Mouse (Mus musculus) MEL (cell line): ENCODE measurements around the gene Cep350. TPM values are rescaled to one million over a fixed set of nuclear protein-coding genes. Genes with fewer than 3 reads are reported as not detected.

Experiments
- DNase-seq: peaks from one replicate; pipeline ENCODE4 v3.0.0; 2011; ENCODE audit warnings: low read depth, low spot score
- H3K27ac ChIP-seq: 2 replicates; pipeline ENCODE4 v1.5.1; 2012; ENCODE audit warnings: low read depth, mild to moderate bottlenecking, control low read depth, low read length, moderate library complexity; ENCODE audit not compliant: control insufficient read depth
- H3K27me3 ChIP-seq, 2 experiments: fragments of 150-350 bp in 1 of 2; sonication (generic) in 1 of 2; 2 replicates each; pipeline ENCODE4 v1.6.1; 2012; ENCODE audit warnings: low read length in 2 of 2, mild to moderate bottlenecking in 2 of 2, improper control_type of control experiment in 1 of 2, moderate library complexity in 1 of 2; ENCODE audit not compliant: insufficient read depth in 2 of 2, control insufficient read depth in 1 of 2
- H3K36me3 ChIP-seq, 2 experiments: 2 replicates each; pipeline ENCODE4 v1.6.1; 2012 to 2014; ENCODE audit warnings: low read length in 2 of 2, improper control_type of control experiment in 1 of 2, inconsistent platforms in 1 of 2, mild to moderate bottlenecking in 1 of 2; ENCODE audit not compliant: insufficient read depth in 2 of 2, control insufficient read depth in 1 of 2
- H3K4me1 ChIP-seq, 2 experiments: fragments of 150-350 bp in 1 of 2; sonication (generic) in 1 of 2; 2 replicates each; pipeline ENCODE4 v1.6.1; 2012; ENCODE audit warnings: low read length in 2 of 2, improper control_type of control experiment in 1 of 2, mild to moderate bottlenecking in 1 of 2; ENCODE audit not compliant: insufficient read depth in 2 of 2, control insufficient read depth in 1 of 2
- H3K4me3 ChIP-seq, 2 experiments: fragments of 150-350 bp in 1 of 2; sonication (generic) in 1 of 2; 2 replicates each; pipeline ENCODE4 v1.5.1; 2012; ENCODE audit warnings: low read depth in 2 of 2, low read length in 2 of 2, mild to moderate bottlenecking in 2 of 2, moderate library complexity in 2 of 2, control low read depth in 1 of 2, improper control_type of control experiment in 1 of 2; ENCODE audit not compliant: control insufficient read depth in 1 of 2, insufficient read depth in 1 of 2
- H3K79me2 ChIP-seq: 2 replicates; pipeline ENCODE4 v1.6.1; 2012; ENCODE audit warnings: mild to moderate bottlenecking, low read length, moderate library complexity; ENCODE audit not compliant: control insufficient read depth, poor library complexity, insufficient read depth
- H3K9ac ChIP-seq: 2 replicates; pipeline ENCODE4 v1.6.1; 2012; ENCODE audit warnings: low read depth, mild to moderate bottlenecking, control low read depth, low read length, moderate library complexity; ENCODE audit not compliant: control insufficient read depth, poor library complexity, severe bottlenecking
- H3K9me3 ChIP-seq: fragments of 150-350 bp; sonication (generic); replicated peaks from 2 replicates; pipeline ENCODE4 v1.6.1; 2012; ENCODE audit warnings: mild to moderate bottlenecking, low read length, improper control_type of control experiment, moderate library complexity; ENCODE audit not compliant: insufficient read depth
- CHD1 ChIP-seq: IDR thresholded peaks from 2 replicates; pipeline ENCODE4 v1.6.1; 2012; ENCODE audit warnings: low read depth, mild to moderate bottlenecking, inconsistent platforms, low read length, improper control_type of control experiment
- EP300 ChIP-seq, 2 experiments: IDR thresholded peaks; 2 replicates each; pipeline ENCODE4 v1.6.1; 2011; ENCODE audit warnings: improper control_type of control experiment in 2 of 2, low read length in 2 of 2, low read depth in 1 of 2, mild to moderate bottlenecking in 1 of 2
- ETS1 ChIP-seq: IDR thresholded peaks from 2 replicates; pipeline ENCODE4 v1.6.1; 2012; ENCODE audit warnings: low read depth, mild to moderate bottlenecking, inconsistent platforms, low read length, improper control_type of control experiment, moderate library complexity
- GABPA ChIP-seq: IDR thresholded peaks from 2 replicates; pipeline ENCODE4 v1.6.1; 2012; ENCODE audit warnings: low read depth, mild to moderate bottlenecking, inconsistent platforms, low read length, improper control_type of control experiment, moderate library complexity
- GATA1 ChIP-seq: IDR thresholded peaks from 2 replicates; pipeline ENCODE4 v1.6.1; 2011; ENCODE audit warnings: low read depth, low read length, improper control_type of control experiment
- JUND ChIP-seq: IDR thresholded peaks from 2 replicates; pipeline ENCODE4 v1.6.1; 2011; ENCODE audit warnings: low read depth, mild to moderate bottlenecking, improper control_type of control experiment, low read length
- MAFK ChIP-seq: IDR thresholded peaks from 2 replicates; pipeline ENCODE4 v1.6.1; 2011; ENCODE audit warnings: low read depth, mild to moderate bottlenecking, low read length, improper control_type of control experiment, borderline replicate concordance
- MAX ChIP-seq: IDR thresholded peaks from 2 replicates; pipeline ENCODE4 v1.6.1; 2011; ENCODE audit warnings: low read length, improper control_type of control experiment
- MYB ChIP-seq: IDR thresholded peaks from 2 replicates; pipeline ENCODE4 v1.6.1; 2011; ENCODE audit warnings: mild to moderate bottlenecking, low read depth, low read length, improper control_type of control experiment
- POLR2A ChIP-seq, 2 experiments: IDR thresholded peaks; 2 replicates each; pipeline ENCODE4 v1.6.1; 2011 to 2012; ENCODE audit warnings: low read length in 2 of 2, mild to moderate bottlenecking in 2 of 2, control low read depth in 1 of 2, improper control_type of control experiment in 1 of 2, low read depth in 1 of 2, moderate library complexity in 1 of 2; ENCODE audit not compliant: control insufficient read depth in 1 of 2, insufficient read depth in 1 of 2, poor library complexity in 1 of 2
- POLR2AphosphoS2 ChIP-seq: IDR thresholded peaks from 2 replicates; pipeline ENCODE4 v1.6.1; 2011; ENCODE audit warnings: low read length, improper control_type of control experiment
- RAD21 ChIP-seq: IDR thresholded peaks from 2 replicates; pipeline ENCODE4 v1.6.1; 2011; ENCODE audit warnings: mild to moderate bottlenecking, low read depth, low read length, improper control_type of control experiment
- RCOR1 ChIP-seq: IDR thresholded peaks from 2 replicates; pipeline ENCODE4 v1.6.1; 2012; ENCODE audit warnings: low read depth, mild to moderate bottlenecking, inconsistent platforms, low read length, improper control_type of control experiment
- SIN3A ChIP-seq: IDR thresholded peaks from 2 replicates; pipeline ENCODE4 v1.6.1; 2012; ENCODE audit warnings: low read length, improper control_type of control experiment, inconsistent platforms
- SMC3 ChIP-seq: IDR thresholded peaks from 2 replicates; pipeline ENCODE4 v1.6.1; 2011; ENCODE audit warnings: low read depth, low read length, improper control_type of control experiment
- TAL1 ChIP-seq: IDR thresholded peaks from 2 replicates; pipeline ENCODE4 v1.6.1; 2012; ENCODE audit warnings: mild to moderate bottlenecking, inconsistent platforms, low read length, moderate library complexity, mixed read lengths
- TBP ChIP-seq: IDR thresholded peaks from 2 replicates; pipeline ENCODE4 v1.8.0; 2011; ENCODE audit warnings: low read depth, low read length, improper control_type of control experiment
- polyA plus RNA-seq, 2 experiments: library from polyadenylated mRNA; stranded (reverse) in 1 of 2; unstranded in 1 of 2; fragments of >175 nt in 1 of 2; fragments of >200 nt in 1 of 2; gene quantifications; 2 replicates each; pipeline versions ENCODE4 v1.2.1 to v1.2.4; 2012; ENCODE audit warnings: low replicate concordance in 2 of 2, low read depth in 1 of 2; ENCODE audit not compliant: insufficient read length in 2 of 2, insufficient read depth in 1 of 2, missing spikeins in 1 of 2
- total RNA-seq: library from RNA; depleted of rRNA; stranded (reverse); fragments of 300-350 nt; gene quantifications from 2 replicates; pipeline ENCODE4 v1.2.3, GENCODE M21; 2012

The Cep350 gene
- total and polyA plus RNA-seq, 3 experiments: 4.3 to 110 (median 9.7) TPM

DNA sequence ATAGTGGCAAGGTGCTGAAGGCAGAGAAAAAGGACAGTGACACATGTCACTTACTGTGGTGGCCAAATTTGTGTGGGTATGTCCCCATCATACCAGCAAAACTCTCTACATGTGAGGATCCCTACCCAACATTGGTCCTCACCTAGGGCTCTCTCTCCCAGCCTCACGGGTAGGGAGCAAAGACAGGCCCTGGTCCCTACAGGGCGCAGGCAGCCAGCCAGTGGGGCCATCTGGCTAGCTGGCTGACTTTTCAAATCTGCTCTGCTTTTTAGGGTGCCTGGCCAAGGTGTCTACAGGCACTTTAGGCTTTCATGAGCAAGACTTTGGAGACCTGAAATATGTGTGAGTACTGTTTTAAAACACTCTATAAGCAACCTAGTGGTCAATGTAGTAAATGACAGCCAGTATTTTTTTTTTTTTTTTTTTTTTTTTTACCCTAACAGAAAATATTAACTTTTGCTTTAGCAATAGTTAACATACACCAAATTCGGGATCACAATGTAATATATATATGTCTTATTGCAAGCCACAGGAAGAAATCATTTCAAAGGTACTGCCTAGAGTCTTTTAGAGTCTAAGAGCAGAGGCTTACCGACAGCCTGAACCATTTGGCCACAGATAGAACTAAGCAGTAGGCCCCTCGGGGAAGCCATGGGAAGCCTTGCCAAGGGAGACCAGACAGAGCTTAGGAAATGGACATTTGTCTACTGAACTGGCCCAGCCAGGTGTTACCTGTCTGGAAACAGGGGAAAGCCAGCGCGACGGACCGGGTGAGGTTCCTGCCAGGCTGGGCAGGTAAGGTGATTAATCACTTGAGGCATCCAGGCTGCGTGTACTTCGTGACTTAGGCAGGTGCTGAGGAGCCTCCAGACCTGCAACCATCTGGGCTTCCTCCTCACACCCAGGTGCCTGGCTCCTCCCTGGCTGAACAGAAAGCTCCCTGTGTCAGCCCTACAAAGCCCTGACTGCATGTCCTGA, 171.8 kb downstream of the Cep350 start:
- Histone ChIP-seq H3K9ac (no peak overlapping the region), H3K36me3 (peaks cover 0 to 10% of the 10 kb centered on the region in 2 experiments; a peak in 2 of 4 replicates), H3K27ac (no peak overlapping the region), H3K4me3 (no peak overlapping the region), H3K4me1 (peaks cover 7 to 17% of the 10 kb centered on the region in 2 experiments), H3K79me2 (no peaks in the 10 kb centered on the region), H3K9me3 (no peaks in the 10 kb centered on the region), H3K27me3 (no peaks in the 10 kb centered on the region)
- TF ChIP-seq MYB (no peak), CHD1 (no peak), MAFK (no peak), POLR2AphosphoS2 (no peak), SMC3 (no peak), JUND (no peak), POLR2A (IDR thresholded peaks at IDR 0.05; ENCODE audit: control insufficient read depth in 1 of 2, insufficient read depth in 1 of 2, low read depth in 1 of 2, low read length in 2 of 2, poor library complexity in 1 of 2) (no peak), SIN3A (no peak), EP300 (IDR thresholded peaks at IDR 0.05; ENCODE audit: low read depth in 1 of 2, low read length in 2 of 2) (no peak), TBP (no peak), TAL1 (no peak), GATA1 (no peak), MAX (no peak)
- no peak for DNase-seq

DNA sequence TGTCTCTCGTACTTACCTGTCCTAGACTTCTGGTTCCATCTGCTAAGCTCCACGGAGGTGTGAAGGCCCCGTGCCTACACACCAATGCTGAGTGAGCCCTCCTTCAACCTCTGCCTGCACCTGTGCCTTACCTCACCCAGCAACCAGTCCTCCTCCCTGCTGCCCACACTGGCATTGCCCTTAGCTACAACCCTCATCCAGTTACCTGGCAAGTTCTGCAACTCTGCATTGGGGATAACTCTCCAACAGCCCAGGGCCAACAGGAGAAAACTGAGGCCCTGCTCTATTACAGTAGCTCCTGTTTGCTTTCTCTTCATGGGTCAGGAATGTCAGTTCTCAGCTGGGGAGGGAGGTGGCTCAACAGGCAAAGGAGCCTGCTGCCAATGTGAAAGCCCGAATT, 175.1 kb downstream of the Cep350 start:
- peaks cover 10 to 23% of the 10 kb centered on the region in 2 experiments for H3K4me1 ChIP-seq
- no peaks in the 10 kb centered on the region for H3K27me3 ChIP-seq
- H3K9me3 ChIP-seq: no peaks in the 10 kb centered on the region
- no peak overlapping the region for H3K4me3 ChIP-seq
- no peak for TF ChIP-seq RAD21
- no peak for TF ChIP-seq EP300 (IDR thresholded peaks at IDR 0.05; ENCODE audit: low read depth in 1 of 2, low read length in 2 of 2)
- TF ChIP-seq GATA1: no peak
- no peak for TF ChIP-seq RCOR1
- TF ChIP-seq GABPA: no peak
- TF ChIP-seq ETS1: no peak
- DNase-seq: no peak
- H3K79me2 ChIP-seq: no peaks in the 10 kb centered on the region
- H3K36me3 ChIP-seq: peaks cover 0 to 11% of the 10 kb centered on the region in 2 experiments; a peak in 2 of 4 replicates
- peak overlapping the region; percentile 76 for H3K27ac ChIP-seq
- no peak overlapping the region for H3K9ac ChIP-seq
